Mouse (Mus musculus) forelimb bud, embryonic 11.5 days (tissue): ENCODE data around the gene Rab11b.
A peak's percentile ranks its signal among the peaks of the same experiment; 100 is the strongest.
"Not testable (repeated sequence)": the region's sequence is repeated elsewhere in the genome, so short reads cannot be mapped to it uniquely, and the experiment has no call there.

Experiments used
- DNase-seq: peaks from one replicate; pipeline ENCODE4 v3.0.0-alpha.2; 2012; ENCODE audit warnings: low read depth, low spot score

Rab11b gene

DNA sequence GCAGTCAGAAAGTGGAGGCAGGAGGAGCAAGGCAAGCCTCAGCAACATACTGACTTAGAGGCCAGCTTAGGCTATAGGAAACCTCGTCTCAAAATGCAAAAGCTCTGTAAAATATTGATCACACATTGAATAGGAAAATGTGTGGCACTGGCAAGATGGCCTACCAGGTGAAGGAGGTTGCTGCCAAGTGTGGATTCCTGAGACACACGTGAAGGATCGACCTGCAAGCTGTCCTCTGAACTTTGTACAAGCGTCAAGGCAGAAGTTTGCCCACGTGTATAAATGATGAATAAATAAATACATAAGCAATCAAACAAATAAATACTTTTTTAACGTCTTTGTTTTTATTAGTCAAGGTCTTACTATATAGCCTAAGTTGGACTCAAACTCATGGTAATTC is 13.1 kb upstream of the Rab11b start:
- no peak for DNase-seq

DNA sequence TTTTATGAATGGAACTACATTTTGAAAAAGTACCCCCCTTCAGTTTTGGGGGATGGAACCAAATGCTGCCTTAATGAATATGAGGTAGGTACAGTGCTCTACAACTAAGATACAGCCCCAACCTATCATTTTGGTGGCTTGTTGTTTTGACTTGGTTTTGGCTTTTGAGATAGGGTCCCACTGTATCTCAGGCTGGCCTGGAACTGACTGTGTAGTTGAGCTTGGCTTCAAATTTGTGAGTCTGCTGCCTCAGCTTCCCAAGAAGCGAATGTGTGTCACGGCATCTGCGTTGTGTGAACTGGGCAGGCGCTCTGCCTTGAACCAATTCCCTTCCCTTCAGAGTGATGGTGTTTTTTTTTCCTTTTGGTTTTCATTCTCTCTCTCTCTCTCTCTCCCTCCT is 11.3 kb upstream of the Rab11b start:
- DNase-seq = no peak

DNA sequence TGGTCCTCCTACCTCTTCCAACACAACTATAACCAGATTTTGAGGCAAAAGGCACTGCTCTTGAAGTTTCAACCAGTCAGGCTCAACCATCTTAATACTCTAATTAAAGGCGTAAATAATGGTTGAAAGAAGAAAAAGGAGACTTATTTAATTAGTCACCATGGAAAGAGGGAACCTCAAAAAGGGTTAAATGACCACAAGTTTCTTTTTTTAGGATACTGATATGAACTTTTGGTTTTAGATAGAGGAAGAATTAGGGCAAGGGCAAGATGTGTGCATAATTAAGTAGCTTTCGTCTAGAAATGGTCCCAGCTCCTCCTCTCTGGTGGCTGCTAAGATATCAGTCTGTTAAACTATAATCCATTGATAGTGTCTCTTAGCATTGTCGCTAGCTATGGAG is 6.1 kb upstream of the Rab11b start:
- DNase-seq = no peak

DNA sequence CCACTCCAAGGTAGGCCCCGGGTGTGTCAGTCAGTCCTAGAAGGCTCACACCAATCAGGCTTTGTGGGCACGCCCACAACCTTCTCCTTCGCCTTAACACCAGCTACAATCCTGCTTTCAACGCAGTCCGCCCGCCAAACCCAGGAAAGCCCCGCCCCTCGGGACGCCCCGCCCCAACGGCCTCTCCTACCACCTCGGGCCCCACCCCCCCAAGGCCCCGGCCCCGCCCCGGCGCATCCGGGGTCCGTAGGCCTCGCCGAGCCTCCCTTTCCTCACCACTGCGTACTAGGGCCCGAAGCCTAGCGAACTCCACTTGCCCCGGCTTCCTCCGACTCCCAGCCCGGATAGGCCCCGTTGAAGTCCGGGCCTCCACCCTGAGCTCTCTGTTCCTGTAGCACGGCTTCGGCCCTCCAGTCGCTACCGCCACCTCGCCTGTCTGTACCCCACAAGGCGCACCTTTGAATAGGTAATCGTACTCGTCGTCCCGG is 519 bp downstream of the Rab11b start:
- DNase-seq = peak; percentile 83

DNA sequence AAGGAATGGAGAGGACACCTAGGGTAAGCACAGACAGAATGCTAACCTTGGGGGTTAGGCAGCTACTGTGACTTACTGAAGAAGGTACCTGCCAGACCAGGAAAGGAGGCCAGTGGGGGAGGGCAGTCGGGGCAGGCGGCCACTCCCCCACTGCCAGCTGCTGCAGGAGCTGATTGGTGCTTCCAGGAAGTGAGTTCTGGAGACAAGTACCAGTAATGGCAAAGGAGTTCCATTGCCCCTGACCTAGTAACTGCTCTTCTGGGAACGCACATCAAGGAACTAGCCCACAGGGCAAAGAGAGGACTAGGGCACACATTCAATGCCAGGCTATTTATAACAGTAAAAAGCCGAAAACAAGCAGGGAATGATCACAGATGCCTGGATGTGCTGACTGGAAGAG is 3.1 kb downstream of the Rab11b start:
- no peak for DNase-seq

DNA sequence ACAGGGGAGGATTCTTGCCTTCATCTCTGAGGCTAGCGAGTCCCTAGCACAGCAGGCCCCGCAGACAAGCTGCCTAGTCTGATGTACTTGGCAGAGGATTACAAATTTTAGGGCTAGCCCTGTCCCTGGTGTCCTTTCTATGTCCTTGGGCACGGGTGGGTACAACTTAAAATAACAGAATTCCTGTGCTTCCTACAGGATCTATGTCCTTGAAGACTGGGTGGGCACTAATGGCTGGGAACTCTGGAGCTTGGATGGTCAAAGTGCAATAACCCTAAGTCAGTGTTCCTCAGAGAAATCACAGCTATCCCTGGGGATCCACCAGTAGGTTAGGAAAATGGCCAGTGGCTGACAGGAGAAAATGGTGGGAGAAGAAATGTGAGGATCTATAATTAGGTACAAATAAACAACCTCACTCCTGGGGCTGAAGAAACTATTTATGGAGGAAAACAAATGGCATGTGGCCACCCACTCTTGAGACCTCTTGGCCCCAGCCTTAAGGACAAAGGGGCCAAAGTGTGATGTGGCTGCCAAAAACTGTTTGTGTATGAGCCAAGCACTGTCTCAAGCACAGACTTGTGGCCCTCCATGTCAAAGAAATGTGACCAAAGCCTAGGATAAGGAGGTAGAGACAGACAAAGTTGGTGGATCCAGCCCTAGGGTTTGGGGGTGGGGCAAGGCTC is 4.1 kb downstream of the Rab11b start:
- no peak for DNase-seq

DNA sequence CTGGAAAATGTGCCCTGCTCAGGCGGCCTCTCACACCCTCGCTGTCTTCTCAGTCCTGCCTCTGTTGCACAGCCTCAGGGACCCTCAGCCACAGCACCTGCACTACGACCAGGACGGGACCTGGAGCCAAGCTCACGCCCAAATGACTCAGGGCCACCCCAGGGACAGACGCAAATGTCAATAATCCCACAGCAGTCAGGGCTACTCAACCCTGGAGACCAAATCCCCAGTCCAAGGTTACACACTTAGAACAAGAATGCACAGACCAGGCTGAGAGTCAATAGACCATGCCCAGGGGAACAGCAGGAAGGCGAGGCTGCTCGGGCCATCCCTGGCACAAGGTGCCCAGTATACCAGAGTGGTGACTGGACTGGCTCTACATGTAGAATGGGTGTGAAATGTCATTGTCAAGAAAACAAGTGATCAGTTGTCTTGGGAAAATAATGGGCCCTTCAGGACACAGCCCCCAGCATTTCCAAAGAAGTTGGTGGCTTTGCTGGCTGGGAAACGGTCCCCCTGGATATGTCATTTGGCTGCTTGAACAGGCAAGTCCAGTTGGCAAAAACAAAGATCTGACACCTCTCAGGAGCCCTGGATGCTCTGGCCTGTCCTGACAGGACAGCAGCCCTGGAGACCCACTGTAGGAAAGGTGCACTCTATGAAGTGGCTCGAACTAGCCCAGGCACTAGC is 4.8 kb downstream of the Rab11b start:
- DNase-seq = no peak

DNA sequence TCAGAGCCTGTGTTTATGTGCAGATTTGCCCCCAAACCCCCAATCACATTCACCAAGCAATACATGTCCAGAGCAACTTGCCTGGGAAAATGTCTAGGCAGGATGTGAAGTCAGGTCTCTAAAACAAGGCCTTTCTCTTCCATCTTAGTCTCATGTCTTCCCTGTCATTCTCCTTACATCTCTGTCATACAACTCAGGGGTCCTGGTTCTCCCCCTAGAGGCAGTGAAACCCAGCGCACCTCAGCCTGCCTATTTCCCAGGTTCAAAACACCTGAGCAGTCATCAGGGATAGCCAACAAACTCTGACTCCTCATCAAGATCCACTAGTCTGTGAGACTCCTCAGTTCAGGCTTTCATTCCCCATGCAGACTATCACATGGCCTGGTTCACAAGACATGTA is 5.7 kb downstream of the Rab11b start:
- no peak for DNase-seq

DNA sequence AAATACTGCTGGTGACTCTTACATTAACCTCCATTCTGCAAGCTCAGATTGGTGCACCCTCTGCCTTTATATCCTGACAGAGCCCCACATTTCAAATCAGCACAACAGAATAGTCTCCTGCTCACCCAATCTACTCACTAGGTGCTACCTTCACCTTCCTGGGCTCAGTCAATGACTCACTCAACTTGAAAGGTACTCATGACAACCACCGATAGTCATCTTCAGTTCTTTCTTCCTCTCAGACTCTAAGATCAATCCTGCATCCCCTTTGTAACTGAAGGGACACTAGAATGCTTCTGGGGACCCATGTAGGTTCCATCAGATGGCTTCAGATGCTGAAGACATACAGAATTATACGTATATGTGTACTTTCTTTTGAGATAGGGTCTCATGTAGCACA is 8.0 kb downstream of the Rab11b start:
- no peak for DNase-seq

DNA sequence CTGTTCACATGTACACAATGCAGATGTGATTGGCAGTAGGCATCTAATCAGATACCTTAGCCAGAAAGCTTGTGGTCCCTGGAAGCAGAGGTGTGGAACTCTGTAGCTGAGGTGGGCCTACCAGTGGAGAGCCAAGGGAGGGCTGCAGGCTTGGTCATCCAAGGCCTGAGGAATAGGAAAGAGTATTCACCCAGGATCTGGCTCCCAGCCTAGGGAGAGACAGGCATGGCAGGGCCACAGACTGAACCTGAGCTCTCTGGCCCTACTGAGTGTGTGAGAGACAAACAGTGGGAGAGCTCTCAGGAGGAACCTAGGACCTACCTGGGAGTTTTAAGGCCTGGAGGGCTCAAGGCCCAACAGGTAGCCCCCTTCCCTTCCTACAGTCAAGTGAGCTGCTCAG is 9.1 kb downstream of the Rab11b start:
- DNase-seq = no peak

DNA sequence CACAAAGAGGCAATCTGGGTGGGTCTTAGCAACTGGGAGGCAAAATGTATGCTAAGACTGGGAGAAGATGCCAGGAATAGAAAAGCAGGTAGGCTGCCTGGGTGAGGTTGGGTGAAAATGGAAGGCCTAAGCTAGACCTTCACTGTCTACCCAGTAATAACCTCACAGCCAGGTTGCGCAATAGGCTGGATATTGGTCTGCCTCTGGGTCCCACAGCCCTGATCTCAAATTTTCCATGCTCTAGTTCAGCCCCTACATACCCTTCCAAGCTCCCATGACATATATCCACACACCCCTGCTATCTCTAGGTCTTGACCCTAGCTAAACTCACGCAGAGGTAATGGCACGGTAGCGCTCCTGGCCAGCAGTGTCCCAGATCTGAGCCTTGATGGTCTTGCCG is 10.9 kb downstream of the Rab11b start:
- DNase-seq = no peak

DNA sequence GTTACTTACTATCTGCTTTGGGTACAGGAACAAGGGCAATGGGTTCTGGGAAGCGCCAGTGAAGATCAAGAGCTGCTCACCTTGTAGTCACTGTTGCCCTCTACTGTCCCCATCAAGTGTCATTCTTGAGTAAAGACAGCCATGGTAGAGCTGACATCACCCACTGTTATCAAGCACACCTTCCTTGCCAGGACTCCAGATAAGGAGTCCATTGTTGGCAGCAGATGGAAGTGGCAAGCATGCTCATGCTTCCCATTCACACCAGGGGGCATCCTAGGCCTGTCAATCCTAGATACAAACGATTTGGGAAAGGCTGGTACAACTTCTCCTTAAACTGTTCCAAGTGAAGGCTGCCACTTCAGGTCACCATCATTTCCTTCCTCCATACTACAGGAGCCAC is 14.3 kb downstream of the Rab11b start:
- no peak for DNase-seq

DNA sequence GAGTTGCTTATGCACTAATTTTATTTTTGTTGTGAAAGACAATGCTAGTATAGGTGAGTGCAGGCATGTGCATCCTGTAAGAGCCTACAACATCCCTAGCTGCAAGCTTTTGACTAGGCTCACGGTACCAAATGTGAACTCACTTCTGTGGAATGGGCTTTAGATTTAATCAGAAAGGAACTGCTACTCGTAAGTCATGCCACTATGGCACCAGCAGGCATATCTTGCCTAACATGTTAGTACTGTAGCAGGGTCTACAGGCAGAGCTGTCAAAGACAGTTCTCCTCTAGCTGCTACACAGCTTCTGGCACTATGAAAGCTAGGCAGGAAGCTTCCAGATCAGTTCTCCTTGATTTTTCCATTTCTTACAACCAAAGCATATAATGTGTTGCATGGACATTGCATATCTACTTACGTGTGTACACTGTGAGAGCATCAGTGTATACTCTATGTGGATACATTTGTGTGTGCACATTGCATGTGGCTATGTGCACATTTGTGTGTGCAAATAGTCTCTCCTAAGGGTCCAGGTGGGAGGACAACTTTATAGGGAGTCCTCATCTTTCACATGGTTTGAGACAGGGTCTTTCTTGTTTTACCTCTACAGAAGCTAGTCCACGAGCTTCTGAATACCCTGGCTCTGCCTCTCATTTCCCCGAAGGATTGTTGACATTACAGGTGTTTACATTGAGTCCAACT is 15.5 kb downstream of the Rab11b start:
- no peak for DNase-seq

DNA sequence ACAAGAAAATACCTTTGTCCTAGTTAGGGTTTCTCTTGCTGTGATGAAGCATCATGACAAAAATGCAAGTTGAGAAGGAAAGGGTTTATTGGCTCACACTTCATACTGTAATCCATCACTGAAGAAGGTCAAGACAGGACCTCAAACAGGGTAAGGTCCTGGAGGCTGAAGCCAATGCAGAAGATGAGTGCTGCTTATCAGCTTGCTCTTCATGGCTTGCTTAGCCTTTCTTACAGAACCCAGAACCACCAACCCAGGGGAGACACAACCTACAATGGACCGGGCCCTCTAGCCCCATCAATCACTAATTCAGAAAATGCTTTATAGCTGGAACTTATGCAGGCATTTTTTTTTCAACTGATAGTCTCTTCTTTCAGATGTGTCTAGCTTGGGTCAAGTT is 17.9 kb downstream of the Rab11b start:
- DNase-seq = no peak

DNA sequence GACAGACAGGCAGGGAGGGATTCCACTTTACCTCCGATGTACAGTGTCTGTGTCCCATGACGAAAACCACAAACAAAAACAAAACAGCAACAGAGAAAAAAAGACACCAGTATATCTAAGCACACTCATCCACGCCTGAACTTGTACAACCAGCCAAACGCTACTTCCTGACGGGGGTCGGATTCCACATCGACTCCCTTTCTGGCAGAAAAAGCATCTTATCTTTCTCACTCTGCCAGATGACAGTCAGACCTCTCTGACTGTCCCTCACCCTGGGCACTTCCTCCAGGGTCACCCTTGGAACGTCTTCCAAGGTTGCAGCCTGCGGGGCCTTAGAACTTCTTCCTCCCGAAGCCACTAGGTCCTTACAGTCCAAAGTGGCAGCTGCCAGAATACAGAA is 26.8 kb downstream of the Rab11b start:
- DNase-seq = not testable (repeated sequence)

DNA sequence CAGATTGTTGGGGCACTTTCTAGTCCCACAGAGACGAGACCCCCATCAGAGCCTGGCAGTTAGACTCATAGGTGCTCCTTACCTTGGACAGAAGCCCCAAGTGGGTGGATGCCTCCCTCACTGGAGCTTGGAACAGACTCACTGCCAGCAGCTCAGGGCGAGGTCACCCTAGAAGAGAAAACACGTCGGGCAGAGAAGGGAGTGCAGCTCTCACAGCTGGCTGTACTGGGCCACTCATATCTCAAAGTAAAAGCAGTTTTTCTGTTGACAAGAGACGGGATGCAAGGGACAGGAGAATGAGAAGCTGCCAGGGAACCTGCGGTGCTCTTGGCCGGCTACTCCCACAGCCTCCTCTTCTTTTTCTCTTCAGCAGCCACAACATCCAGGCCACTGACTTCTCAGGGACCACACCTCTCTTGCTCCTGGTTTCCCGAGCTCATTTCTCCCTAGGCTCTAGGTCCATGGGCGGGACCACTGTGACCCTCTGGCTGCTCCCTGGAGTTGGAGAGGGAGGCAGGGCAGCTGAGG is 27.7 kb downstream of the Rab11b start:
- not testable (repeated sequence) for DNase-seq

DNA sequence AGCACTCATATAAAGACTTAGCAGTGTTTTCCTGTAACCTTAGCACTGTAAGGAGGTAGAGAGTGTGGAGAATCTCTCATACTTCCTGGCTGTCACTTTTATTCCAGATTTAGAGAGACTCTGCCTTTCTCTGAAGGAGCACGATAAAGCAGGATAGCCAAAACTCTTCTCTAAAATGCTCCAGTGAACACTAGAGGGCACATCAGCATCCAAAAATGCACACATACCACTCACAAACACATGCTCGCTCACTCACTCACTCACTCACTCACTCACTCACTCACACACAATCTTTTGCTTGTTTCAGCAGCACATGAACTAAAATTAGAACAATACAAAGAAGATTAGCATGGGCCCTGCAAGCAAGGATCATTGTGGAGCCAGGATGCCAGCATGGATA is 31.1 kb downstream of the Rab11b start:
- no peak for DNase-seq

DNA sequence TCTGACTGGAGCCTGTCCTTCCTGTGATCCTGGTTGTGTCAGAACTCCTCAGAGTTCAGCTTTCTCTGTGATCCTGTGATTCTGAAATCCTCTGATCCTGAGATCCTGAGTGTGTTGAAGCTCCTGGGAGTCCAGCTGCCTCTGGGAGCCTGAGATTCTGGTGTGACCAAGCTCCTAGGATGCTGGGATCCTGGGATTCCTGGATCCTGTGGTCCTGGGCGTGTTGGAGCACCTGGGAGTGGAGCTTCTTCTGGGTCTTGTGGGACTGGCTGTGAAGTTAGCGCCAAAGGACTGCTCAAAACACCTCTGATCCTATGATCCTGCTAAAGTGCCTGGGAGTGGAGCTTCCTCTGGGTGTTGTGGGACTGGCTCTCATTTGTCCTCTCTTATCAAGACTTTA is 31.9 kb downstream of the Rab11b start:
- no peak for DNase-seq

DNA sequence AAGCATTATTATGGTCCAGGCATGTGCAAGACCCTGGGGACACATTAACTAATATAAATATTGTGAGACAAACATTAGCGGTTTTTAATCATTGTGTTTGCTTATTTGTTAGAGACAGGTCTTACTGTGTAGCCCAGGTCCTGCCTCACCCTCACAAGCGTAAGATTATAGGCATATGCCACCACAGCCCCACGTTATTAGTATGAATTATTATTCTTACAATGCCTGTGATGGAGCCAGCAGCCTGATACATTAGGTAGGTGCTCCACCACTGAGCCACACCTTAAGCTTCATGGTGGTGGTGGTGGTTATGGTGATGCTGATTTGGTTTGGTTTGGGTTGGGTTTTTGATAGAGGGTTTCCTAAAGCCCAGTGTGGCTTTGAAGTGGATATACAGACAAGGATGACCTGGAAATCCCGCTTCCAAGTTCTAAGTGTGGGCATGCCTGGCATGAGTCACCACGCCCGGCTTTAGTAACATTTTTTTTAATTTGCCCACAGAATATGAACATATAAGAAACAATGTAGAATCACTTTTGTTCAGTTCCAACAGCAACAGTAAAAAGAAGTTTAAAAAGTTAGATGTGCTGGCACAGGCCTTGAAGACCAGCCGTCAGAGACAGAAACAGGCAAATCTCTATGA is 40.5 kb downstream of the Rab11b start:
- DNase-seq = no peak

DNA sequence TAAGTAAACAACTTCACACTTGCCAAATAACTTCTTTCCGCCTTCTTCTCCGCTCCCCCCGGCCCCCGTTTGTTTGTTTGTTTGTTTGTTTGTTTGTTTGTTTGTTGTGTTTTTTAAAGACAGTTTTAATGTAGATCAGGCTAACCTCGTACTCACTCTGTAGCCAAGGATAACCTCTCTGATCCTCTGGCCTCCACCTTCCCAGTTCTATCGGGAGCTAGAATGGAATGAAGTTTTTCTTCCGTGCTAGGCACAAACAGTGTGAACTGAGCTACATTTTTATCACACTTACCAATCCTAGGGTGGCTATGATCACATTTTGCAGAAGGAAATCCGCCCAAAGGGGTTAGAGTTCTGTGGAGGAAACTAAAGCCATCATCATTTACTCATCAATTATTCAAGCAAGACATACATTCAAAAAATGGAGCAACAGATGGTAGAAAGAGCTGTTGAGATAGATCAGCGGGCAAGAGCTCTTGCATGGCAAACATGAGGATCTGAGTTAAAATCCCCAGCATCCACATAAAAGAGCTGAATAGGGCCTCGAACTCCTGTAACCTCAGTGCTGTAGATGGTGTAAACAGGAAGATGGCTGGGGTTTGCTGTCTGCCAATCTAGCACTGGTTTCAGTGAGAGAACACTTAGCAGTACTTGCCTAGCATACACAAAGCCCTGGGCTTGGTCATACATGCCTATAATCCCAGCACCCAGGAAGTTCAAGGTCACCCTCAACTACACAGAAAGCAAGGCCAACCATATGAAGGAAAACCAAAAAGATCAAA is 41.2 kb downstream of the Rab11b start:
- no peak for DNase-seq

DNA sequence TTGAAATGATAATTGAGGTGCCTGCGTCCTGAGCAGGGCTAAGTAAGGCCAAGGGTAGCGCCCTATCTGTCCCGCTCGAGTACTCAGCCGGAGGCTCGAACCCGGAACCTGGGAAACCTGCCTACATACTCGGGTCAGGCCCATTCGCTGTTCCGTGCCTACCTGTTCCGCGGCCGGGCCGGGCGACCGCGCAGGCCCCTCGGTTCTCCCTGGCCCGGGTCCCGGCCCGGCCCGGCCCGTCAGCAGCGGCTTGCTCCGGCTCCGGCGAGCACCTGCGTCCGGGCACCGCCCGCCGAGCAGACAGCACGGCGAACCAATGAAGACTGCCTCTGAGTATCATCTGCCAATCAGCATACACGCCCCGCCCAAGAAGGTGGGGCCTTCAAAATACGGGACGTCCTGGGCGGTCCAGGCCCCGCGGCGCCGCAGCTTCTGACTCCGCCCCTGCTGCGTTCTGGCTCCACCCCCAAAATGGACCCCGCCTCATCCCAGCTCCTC is 41.9 kb downstream of the Rab11b start, which contains the start of gene March2:
Gene March2 (minus strand): TSS at position 287 of the 498 bp plus-strand sequence.
- DNase-seq = peak; percentile 97
